Mouse (Mus musculus) MEL-GATA-1-ER (cell line): ENCODE data around the gene Sf3b5.
"Not testable (repeated sequence)": the region's sequence is repeated elsewhere in the genome, so short reads cannot be mapped to it uniquely, and the experiment has no call there.

Experiments
- DNase-seq: peaks from one replicate; pipeline ENCODE4 v3.0.0-alpha.2; 2012; ENCODE audit warnings: low read depth; ENCODE audit errors: extremely low read depth

The Sf3b5 gene

GRCm38 (mm10) chr10:13007876-13008736 lies 3.0 kb downstream of the Sf3b5 start:
- peak; percentile 99 for DNase-seq

DNA sequence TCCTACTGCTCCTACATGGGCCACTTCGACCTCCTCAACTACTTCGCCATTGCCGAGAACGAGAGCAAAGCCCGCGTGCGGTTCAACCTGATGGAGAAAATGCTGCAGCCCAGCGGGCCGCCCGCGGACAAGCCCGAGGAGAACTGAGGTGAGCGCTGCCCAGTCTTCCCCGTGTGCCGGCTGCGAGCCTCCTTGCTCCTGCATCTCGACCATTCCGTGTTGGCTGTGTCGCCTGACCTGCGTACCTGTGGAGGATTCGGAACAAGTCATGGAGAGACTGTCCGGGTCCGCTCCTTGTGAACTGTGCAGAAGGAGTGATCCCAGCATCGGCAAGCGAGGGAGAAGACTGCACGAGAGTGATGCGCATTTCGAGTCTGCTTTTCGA lies 3.6 kb downstream of the Sf3b5 start:
- no peak for DNase-seq

GRCm38 (mm10) chr10:13014026-13014425 lies 8.9 kb downstream of the Sf3b5 start:
- no peak for DNase-seq

GRCm38 (mm10) chr10:13016573-13016972 lies 11.4 kb downstream of the Sf3b5 start:
- peak; percentile 77 for DNase-seq

DNA sequence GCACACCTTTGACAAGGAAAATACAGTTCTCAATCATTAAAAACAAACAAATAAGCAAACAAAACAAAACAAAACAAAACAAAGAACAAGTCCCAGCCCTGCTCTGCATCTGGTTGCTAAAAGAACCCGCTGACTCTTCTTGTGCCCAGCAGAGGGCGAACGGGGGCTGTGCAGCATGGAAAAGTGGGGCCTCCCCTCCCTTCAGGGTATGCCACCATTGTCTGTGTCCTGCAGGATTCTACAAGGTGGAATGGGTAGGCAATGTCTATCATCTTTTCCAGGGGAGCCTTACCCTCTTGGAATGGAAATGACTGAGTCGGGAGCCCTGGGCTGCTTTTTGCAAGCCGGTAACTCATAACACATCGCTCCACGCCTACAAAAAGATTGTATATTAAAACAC lies 13.4 kb downstream of the Sf3b5 start:
- no peak for DNase-seq

DNA sequence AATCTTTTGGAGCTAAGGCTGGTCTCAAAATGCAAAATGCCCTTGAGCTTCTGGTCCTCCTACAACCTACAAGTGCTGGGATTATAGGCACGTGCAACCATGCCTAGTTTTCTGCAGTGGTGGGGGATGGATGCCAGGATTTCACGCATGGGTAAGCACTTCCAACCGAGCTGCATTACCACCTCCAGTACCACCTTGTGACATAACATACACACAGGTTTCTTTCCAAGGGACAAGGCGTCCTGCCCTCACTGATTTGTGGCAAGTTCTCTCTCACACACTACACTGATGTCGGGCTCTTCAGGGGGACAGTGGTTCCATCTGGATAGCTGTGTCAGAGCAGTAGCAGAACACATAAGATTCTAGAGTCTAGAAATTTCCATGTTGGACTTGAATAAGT lies 13.9 kb downstream of the Sf3b5 start:
- no peak for DNase-seq

- no peak for DNase-seq
These were observed 17.0 kb downstream of the Sf3b5 start for GRCm38 (mm10) chr10:13022103-13022502.

DNA sequence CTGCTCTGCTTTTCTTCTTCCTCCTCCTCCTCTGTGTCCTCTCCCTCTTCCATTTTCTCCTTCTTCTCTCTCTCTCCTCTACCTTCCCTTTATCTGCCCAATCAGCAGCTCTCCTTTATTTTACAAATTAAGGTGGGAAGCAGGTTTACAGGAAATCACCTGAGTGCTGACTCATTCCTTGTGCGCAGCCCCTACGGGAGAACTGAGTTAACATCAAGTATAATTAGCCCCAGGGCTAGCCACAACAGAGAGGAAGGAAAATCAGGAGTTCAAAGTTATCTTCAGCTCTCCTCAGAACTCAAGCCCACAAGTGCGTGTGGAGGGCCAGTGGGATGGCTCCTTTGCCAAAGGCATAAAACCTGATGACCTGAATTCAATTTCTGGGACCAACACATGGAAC lies 18.8 kb downstream of the Sf3b5 start:
- DNase-seq: not testable (repeated sequence)

DNA sequence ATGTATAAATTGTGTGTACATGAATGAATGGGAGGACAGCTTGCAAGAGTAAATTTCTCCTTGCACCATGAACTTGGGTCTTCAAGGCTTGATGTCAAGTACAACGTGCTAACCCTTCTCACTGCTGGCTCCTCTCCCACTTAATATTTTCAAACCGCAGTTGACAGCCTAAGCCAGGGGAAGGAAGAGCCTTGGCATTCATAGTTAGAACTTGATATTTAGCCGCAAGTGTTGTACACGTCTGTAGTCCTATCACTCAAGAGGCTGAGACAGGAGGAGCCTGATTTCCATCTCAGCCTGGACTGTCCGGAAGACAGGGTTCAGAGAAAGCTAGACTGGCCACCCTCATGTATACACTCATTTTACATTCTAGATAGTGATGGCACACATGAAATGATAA lies 22.6 kb downstream of the Sf3b5 start:
- DNase-seq: no peak

DNA sequence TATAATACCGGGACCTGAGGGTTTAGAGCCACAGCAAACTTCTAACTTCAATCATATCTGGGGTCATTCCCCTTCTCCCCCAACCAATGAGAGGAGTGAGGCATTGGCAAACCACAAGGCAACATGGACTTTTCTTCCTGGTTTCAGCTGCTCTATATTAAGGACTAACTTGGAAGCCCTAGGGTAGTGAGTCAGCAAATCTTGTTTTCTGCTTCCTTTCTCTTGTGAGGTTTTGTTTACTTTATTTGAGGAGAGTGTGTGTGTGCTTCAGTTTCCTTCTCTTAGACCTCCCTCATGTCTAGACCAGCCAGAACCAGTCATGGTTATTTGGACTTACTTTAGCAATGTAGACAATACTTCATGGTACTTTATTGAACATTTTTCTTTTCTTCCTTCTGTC lies 23.1 kb downstream of the Sf3b5 start:
- no peak for DNase-seq

DNA sequence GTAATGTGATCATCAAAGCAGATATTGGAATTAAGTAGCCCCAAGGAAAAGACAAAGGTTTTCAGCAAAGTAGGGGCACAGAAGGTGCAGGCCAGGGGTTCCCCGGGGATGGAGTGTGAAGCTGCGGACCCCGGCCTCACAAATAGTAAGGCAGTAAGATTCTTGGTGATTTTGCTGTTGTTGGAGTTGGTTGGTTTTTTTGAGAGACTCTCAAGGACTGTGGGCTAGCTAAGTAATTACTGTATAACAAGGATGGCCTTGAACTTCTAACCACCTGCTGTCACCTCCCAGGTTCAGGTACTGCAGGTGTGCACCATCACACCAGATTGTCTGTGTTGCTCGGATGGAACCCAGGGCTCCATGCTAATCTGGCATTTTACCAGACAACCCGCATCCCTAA lies 24.3 kb downstream of the Sf3b5 start:
- DNase-seq: no peak

GRCm38 (mm10) chr10:13035270-13035669 lies 30.1 kb downstream of the Sf3b5 start:
- DNase-seq: no peak

GRCm38 (mm10) chr10:13039637-13040174 lies 34.6 kb downstream of the Sf3b5 start:
- no peak for DNase-seq

DNA sequence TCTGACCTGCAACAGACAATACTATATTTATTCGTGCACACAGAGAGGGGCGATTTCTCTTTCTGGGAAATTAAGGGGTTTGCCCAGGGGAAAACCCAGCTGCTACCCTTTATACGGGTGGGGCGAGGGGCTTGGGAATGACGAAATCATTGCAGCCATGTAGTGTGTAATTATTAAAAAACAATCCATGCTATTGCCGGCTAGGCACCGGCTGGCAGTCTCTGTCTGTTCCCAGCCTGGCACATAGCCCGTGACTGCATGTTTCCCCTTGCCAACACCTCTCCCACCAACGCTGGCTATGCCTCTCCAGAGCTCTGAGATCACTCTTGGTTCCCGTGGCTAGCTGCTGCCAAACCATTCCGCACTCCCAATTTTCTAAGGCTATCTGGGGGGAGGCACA lies 39.5 kb downstream of the Sf3b5 start:
- no peak for DNase-seq

DNA sequence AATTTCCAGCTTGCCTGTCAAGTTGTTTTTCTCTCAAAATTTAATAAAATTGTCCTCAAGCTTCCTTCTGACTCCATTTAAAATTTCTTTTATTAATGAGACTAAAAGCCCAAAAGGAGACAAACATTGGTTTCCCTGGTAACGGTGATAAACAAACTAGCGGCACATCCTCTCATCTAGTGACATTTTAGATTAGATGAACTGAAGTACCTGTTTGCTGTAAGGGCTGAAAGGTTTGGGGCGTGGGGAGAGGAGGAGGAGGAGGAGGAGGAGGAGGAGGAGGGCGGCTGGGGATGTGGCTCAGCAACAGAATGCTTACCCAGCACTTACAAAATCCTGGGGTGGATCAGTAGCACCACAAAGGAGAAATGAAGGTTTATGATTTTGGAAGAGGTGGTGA lies 42.7 kb downstream of the Sf3b5 start:
- no peak for DNase-seq

DNA sequence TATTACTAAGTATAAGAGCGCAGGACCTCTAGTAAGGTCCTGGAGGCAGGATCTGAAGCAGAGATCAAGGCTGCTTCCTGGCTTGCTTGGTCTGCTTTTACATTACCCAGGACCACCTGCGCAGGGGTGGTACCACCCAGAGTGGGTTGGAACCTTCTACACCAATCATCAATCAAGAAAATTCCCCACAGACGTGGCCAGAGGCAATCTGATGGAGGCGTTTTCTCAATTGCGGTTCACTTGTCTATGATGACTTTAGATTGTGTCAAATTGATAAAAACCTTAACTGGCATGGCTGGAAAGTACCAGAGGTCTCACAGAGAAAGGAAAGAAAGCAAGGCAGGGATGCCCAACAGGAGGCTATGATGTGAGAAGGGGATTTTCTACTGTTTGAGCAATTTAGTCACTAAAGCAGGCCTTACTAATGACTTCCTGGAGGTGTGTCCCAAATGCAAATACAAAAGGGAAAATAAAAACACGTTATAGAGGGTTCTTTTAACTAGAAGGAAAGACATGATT lies 51.8 kb downstream of the Sf3b5 start:
- DNase-seq: no peak
